Mouse (Mus musculus) lung, postnatal 14 days (tissue): ENCODE measurements around the gene Samd9l.
"Not testable (repeated sequence)": the region's sequence is repeated elsewhere in the genome, so short reads cannot be mapped to it uniquely, and the experiment has no call there.

Experiments
- DNase-seq: peaks from one replicate; pipeline ENCODE4 v3.0.0; 2021

Gene Samd9l

GRCm38 (mm10) chr6:3399340-3400068 lies at the start of gene Samd9l:
TSS of gene Samd9l (minus strand) at chr6:3399572.
- peak; percentile 88 for DNase-seq

- peak; percentile 75 for DNase-seq
Observed at GRCm38 (mm10) chr6:3447404-3447803, 48.0 kb upstream of the Samd9l start.

- no peak for DNase-seq
Observed at GRCm38 (mm10) chr6:3443905-3444304, 44.5 kb upstream of the Samd9l start.

- no peak for DNase-seq
Observed at GRCm38 (mm10) chr6:3436087-3436486, 36.7 kb upstream of the Samd9l start.

GRCm38 (mm10) chr6:3430976-3431375 lies 31.6 kb upstream of the Samd9l start:
- not testable (repeated sequence) for DNase-seq

GRCm38 (mm10) chr6:3427047-3427446 lies 27.7 kb upstream of the Samd9l start:
- no peak for DNase-seq

GRCm38 (mm10) chr6:3425333-3425732 lies 26.0 kb upstream of the Samd9l start:
- not testable (repeated sequence) for DNase-seq

GRCm38 (mm10) chr6:3424613-3425277 lies 25.4 kb upstream of the Samd9l start:
- DNase-seq: peak; percentile 68

GRCm38 (mm10) chr6:3397182-3397906 lies 2.0 kb downstream of the Samd9l start:
- not testable (repeated sequence) for DNase-seq

- DNase-seq: not testable (repeated sequence)
Observed at GRCm38 (mm10) chr6:3395921-3396611, 3.3 kb downstream of the Samd9l start.

GRCm38 (mm10) chr6:3389995-3390394 lies 9.4 kb downstream of the Samd9l start:
- no peak for DNase-seq

GRCm38 (mm10) chr6:3386565-3386964 lies 12.8 kb downstream of the Samd9l start:
- DNase-seq: no peak

GRCm38 (mm10) chr6:3384816-3385215 lies 14.6 kb downstream of the Samd9l start:
- DNase-seq: not testable (repeated sequence)

GRCm38 (mm10) chr6:3384115-3384791 lies 15.1 kb downstream of the Samd9l start:
- not testable (repeated sequence) for DNase-seq

- DNase-seq: no peak
Observed at GRCm38 (mm10) chr6:3379146-3379545, 20.2 kb downstream of the Samd9l start.

- no peak for DNase-seq
Observed at GRCm38 (mm10) chr6:3376687-3377086, 22.7 kb downstream of the Samd9l start.

- DNase-seq: no peak
Observed at GRCm38 (mm10) chr6:3369527-3369926, 29.8 kb downstream of the Samd9l start.

GRCm38 (mm10) chr6:3365609-3366008 lies 33.8 kb downstream of the Samd9l start:
- DNase-seq: not testable (repeated sequence)

GRCm38 (mm10) chr6:3345924-3346597 lies 53.3 kb downstream of the Samd9l start:
- peak; percentile 61 for DNase-seq

GRCm38 (mm10) chr6:3345043-3345639 lies 54.2 kb downstream of the Samd9l start:
- DNase-seq: not testable (repeated sequence)

- not testable (repeated sequence) for DNase-seq
Observed at GRCm38 (mm10) chr6:3343603-3344247, 55.6 kb downstream of the Samd9l start.
